Mouse (Mus musculus): ENCODE results near the gene Qpctl.

Qpctl gene

DNA sequence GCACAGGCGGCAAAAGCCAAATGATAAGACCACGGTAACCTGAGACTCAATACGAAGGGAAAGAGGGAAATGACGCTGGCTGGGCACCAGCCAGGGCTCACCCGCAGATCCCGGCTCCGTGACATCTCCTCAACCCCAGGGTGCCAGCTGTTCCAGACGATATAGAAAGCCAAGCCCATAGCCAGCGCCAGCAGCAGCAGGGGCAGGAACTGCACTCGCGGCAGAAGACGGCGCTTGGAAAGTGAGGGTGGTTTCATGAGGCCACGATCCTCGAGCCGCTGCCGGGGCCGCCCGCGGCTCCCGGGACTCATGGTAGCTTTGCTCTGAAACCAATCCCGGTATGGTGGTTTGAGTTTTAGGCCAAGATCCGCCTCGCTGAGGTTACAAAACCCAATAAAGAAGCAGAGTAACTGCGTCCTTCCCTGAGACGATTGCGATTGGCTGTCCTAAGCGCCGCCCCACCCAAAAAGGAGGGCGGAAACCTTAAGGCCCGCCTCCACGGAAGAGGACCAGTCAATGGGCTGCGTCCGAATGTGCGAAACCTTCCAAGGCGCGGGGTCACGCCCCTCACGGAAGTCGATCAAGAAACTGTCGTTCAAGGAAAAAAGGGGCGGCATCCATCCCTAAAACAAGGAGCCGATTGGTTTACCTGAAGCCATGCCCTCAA is at the start of gene Qpctl:
Gene Qpctl, minus strand, starts transcription at position 417 of the 667 bp plus-strand sequence.
- DNase-seq (ENCODE audit: low spot score in 2 of 2) = peak; percentile 93 to 94

DNA sequence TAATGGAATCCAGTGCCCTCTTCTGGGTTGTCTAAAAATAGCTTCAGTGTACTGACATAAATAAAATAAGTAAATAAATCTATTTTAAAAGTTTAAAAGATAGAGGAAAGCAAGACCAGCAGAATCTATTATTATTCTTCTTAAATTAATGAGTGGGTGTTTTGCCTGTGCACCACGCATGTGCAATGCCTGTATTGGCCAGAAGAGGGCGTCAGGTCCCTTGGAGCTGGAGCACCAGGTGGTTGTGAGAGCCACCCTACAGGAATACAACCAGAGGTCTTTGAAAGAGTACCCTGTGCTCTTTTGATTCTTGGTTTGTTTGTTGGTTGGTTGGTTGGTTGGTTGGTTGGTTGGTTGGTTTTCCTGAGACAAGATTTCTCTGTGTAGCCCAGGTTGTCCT is 48.9 kb upstream of the Qpctl start:
- peak in 1 of 2 experiments; percentile 44 for DNase-seq (ENCODE audit: low spot score in 2 of 2)

DNA sequence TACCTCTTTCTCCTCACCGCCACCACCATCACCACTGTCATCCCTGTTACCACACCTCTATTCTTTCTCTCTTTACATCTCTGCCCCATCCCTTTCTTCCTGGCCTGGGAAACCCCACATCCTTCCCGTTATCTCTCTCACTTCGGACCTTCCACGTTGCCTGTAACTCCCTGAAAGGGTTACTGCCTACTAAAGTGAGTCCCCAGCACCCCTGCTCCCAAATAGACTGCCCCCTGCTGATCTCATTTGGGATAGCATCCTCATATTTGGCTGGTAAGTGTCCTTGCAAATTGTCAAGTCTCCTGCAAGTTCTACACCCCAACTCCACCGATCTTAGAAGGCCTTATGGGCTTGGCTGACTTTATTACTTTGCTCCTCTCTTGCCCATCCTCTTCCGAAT is 47.6 kb upstream of the Qpctl start:
- DNase-seq (ENCODE audit: low spot score in 2 of 2) = peak in 1 of 2 experiments; percentile 31

DNA sequence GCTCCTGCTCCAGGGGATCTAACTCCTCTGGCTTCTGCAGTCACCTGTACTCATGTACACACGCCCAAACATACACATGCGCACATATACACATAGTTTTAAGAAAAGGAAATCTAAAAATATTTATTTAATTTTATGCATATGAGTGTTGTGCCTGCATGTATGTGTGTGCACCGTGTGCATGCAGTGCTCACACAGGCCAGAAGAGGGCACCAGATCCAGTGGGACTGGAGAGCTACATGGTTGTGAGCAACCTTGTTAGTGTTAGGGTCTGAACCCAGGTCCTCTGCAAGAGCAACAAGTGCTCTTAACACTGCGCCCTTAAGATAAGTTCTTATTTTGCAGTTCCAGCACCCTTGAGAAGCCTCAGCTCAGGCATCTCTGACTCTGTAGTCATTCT is 45.6 kb upstream of the Qpctl start:
- no peak for DNase-seq (ENCODE audit: low spot score in 2 of 2)

DNA sequence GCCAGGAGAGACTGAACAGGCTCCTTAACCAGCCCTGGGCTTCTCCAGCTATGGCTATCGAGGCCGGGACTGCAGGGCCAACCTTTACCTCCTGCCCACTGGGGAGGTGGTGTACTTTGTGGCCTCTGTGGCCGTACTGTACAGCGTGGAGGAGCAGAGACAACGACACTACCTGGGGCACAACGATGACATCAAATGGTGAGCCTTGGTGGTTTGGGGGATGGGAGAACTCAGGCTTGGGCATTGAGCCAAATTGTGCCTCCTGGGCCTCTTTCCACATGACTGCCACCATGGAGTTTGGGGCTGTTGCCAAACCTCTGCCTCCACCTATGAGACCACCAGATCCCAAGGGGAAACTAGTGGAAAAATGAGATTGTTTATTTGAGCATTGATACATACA is 35.7 kb upstream of the Qpctl start:
- no peak for DNase-seq (ENCODE audit: low spot score in 2 of 2)

DNA sequence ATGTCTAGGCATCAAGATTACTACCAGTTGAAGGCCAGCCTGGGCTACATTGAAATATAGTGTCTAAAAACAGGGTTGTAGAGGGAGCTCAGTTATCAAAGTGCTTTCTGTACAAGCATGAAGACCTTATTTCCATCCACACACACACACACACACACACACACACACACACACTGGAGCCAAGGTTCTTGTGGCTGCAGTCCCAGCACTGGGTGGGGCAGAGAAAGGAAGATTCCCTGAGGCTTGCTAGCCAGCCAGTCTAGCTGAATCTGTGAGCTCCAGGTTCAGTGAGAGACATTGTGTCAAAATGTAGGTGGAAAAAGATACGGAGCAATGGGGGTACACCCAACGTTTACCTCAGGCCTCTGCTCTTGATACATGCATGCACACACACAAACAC is 35.2 kb upstream of the Qpctl start:
- no peak for DNase-seq (ENCODE audit: low spot score in 2 of 2)

DNA sequence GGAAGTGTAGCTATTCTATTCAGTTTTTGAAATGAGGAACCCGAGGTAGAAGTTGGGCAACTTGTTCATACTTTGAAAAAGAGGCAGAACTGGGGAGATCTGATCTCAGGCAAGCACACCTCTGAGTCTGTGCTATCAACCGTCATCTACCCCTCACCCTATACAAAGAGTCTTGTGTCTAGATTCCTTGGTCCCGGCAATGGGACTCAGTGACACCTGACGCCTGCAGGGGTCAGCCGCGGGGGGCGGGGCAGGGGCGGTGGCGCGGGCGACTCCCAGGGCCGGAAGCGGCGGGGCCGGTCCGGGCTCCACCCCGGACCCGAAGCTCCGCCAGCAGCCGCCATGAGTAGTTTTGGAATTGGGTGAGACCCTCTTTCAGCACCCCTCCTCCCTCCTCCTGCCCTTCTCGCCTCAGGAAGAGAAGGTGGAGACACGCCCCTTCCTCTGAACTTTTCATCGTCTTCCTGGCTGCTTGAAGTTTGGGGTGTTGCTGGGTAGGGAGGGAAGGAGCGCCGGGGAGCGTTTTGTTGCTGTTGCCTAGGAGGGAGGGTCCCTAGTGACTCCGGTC is 31.9 kb upstream of the Qpctl start:
- DNase-seq (ENCODE audit: low spot score in 2 of 2) = no peak

DNA sequence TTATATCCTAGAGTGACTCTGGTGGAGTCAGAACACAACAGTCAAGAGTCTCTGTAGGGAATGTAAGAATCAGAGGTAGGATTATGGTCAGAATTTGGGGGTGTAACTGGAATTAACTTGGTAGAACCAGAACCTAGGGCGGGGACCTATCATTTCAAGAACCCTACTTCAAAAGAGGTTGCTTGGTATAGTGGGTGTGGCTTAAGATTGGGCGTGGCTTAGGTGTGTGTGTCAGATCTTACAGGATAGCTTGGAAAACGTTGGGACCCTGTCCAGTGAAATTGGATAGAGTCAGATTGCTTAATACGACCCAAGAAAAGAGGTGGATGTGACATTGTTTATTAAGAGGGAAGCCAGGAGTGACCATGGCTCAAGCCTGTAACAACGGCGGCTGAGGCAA is 30.8 kb upstream of the Qpctl start:
- no peak for DNase-seq (ENCODE audit: low spot score in 2 of 2)

DNA sequence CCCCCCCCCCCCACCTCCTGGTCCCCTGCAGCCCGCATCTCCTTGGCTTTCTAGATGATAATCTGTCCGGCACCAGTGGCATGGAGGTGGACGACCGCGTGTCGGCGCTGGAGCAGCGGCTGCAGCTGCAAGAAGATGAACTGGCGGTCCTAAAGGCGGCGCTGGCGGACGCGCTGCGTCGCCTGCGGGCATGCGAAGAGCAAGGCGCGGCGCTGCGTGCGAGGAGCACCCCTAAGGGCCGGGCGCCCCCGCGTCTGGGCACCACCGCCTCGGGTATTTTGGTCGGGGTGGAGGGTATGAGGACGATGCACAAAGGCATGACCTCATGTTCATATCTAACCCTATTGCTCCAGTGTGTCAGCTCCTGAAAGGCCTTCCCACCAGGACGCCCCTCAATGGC is 30.1 kb upstream of the Qpctl start:
- DNase-seq (ENCODE audit: low spot score in 2 of 2) = peak in 1 of 2 experiments; percentile 52

DNA sequence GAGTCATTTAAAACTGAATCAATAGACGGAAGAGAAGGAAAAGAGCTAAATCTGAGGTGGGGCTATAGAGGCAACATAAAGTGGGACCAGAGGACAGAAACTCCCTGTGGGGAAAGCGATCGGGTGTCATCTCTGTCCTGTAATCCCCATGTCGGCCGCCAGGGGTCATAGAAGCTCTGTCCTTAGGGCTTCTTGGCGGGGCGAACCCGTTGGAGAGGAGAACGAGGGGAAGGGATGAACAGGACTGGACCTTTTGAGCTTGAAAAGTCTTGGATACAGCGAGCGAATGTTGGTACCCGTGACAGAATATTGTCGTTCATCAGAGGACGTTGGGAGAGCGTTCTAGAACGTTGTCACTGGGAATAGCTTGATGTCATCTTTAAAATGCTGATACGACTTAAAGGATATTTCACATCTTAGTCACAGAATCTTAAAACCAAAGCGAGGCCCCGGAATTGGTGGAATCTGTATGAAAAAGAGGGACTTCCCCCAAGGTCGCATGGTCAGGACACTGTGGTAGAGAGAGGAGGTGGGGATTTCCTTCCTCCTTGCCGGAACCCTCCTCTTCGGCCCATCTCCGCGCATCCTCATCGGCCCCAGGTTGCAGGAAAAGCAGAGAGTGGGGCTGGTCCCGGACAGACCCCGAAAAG is 29.5 kb upstream of the Qpctl start:
- DNase-seq (ENCODE audit: low spot score in 2 of 2) = peak; percentile 59 to 75

DNA sequence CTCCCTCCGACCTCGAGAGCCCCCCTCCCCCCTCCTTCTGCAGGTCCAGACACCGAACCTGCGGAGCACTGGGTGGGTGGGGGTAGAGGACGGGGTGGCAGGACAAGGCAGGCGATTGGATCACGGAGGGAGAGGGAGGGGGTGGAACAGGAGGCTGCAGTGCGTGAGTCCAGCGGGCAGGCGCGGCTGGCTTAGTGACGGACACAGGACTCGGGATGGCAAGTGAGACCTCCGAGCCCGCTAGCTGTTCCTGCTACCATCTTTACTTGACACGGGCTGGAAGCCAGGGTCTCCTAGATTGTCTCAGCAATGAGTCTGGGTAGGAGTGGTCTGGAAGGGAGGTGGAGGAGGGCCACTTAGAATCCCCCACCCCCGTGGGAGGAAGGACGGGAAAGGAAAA is 28.9 kb upstream of the Qpctl start:
- no peak for DNase-seq (ENCODE audit: low spot score in 2 of 2)

DNA sequence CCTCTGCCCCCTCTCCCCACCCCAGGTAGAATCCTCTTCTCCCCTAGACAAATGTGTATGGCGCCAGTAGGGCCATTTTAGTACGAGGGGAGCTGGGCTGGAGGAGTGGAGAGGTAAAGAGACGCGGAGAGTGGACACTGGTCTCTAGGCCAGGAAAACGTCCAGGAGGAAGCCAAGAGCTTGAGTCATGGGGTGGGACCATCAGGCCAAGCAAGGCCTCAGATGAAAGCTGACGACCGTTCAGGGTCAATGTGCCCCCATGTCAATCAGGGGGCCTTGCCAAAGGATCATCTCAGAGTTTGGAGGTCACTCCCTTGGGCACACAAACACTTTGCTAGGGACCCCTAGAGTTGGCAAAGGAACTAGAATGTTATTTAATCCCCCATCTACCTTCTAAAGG is 28.1 kb upstream of the Qpctl start:
- no peak for DNase-seq (ENCODE audit: low spot score in 2 of 2)

DNA sequence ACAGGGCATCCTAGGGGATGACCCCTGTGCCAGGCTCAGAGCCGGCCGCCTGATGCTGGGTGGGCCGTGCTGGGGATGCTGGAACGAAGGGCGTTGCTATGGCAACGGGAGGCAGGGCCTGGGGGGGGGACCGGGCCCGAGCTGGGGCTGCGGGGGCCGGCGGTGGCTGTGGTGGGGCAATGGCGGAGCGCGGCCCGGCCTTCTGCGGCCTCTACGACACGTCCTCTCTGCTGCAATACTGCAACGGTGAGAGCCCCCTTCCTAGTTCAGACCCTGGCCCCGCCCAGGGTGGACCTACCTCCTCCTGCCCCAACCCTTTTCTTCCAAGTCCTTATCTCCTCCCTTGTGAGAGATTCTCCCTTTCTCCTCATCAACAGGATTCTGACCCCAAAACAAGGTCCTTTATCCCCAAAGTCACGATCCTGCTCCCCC is 27.4 kb upstream of the Qpctl start:
- DNase-seq (ENCODE audit: low spot score in 2 of 2) = no peak

DNA sequence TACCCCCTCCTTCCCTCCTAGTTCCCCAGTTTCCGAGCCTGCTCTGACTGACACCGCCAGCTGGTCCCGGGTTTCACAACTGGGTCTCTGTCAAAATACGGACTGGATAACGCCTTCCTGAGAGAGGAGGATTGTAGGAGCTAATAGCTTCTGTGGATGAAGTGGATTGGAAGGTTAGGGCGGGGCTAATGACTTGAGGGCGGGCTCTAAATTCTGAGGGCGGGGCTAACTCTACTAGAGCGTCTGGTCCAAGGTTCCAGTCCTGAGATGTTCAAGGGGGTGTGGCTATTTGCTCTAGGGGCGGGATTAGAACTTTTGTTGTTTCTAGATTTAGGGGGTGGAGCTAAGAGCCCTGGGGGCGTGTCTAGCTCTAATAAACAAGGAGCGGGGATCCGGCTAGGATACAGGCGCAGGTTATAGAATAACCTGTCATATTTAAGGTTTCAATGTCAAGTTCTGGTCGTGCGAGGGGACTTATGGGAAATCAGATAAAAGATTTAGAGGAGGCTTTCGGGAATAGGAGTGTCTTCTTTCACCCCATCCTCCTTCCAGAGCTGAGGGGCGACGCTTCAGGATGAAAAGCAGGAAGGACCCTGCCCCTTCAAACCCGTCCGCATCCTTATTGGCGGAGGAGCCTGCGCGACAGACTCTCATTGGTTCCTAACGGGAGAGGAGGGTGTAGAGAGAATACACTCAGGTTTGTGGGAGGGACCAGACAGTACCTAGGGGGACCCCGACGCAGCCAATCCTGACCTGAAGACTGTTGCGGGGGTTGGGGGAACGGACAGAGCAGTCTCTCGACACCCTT is 26.8 kb upstream of the Qpctl start, which contains the start of gene Eml2:
Gene Eml2, plus strand, starts transcription at position 714 of the 808 bp plus-strand sequence.
- no peak for DNase-seq (ENCODE audit: low spot score in 2 of 2)

DNA sequence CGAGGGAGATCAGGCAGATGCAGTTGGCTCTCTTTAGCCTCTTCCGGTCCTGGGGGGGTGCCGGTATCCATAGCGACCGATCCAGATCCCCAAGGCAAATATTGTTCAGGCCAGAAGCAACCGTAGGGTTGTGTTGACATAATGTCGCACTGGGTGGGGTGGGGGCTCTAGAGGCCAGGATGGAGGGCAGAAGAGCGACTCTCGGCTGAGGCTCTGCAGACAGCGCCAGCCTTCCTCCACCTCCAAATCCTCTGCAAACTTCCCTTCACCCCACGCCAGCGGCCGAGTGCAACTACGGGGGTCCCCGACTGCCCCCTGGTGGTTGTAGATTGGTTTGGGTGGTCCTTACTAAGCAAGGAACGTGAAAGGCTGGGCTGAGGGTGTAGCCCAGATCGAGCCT is 23.8 kb upstream of the Qpctl start:
- peak; percentile 54 to 75 for DNase-seq (ENCODE audit: low spot score in 2 of 2)

DNA sequence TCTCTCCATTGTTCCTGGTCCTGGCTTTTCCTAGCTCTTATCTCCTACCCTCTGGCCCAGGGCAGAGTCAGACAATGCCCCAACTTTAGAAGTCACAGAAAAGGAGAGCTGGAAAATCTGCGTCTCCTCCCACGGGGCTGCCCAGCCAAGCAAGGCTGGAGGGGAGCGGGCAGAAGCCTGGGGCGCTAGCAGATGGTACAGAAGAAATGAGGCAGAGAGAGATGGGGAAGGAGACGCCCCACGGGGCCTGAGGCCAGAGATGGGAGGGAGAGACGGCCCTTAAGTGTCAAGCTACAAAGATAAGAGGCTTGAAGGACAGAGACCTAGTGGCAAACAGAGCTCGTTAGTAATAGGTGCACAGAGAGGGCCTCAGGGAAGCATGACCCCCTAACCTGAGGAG is 22.7 kb upstream of the Qpctl start:
- DNase-seq (ENCODE audit: low spot score in 2 of 2) = no peak

DNA sequence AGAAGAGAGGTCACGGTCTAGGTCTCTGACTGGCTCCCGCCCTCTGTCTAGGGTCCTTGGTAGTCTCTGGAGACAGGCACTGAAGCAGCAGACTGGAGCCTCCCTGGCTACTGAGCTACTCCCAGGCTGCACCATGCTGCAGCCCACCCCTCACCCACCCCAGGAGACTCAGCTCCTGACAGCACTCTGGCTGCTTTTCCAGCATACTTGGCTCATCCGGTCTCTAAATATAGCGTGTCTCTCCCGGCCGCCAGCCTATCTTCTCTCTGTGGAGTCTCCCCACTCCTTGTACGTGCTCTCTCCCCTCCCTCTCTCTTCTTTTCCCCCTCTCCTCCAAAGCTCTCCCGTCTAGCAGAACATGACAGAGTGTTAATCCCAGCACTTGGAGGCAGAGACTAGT is 21.1 kb upstream of the Qpctl start:
- DNase-seq (ENCODE audit: low spot score in 2 of 2) = no peak

DNA sequence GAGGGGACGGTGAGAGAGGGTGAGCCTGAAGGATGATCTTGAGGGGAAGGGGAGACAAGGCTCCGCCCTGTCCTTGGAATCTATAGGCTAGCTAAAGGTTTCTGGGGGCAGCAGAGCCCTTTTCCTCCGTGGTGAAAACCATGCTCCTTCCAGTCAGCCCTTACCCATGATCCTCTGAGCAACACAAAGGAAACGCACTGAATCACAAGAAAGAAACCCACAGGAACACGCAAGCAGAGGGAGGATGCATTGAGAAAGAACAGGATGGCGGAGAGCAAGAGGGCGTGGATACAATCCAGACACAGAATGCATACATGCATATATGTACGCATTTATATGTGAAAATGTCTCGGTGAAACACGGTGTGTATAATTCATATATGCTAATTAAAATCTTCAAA is 20.4 kb upstream of the Qpctl start:
- no peak for DNase-seq (ENCODE audit: low spot score in 2 of 2)

DNA sequence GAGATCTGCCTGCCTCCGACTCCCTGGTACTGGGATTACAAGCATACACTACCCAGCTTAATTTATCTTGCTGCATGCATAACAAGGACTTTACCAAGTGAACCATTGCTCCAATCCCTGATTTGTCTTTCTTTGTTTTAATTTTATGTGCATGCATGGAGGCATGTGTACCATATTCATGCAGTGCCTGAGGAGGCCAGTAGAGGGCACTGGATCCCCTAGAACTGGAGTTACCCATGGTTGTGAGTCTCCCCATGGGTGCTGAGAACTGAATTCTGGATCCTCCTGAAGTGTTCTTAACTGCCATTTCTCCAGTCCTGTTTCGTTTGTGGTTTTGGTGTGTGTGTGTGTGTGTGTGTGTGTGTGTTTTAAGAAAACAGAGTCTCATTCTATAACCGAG is 17.9 kb upstream of the Qpctl start:
- DNase-seq (ENCODE audit: low spot score in 2 of 2) = no peak

DNA sequence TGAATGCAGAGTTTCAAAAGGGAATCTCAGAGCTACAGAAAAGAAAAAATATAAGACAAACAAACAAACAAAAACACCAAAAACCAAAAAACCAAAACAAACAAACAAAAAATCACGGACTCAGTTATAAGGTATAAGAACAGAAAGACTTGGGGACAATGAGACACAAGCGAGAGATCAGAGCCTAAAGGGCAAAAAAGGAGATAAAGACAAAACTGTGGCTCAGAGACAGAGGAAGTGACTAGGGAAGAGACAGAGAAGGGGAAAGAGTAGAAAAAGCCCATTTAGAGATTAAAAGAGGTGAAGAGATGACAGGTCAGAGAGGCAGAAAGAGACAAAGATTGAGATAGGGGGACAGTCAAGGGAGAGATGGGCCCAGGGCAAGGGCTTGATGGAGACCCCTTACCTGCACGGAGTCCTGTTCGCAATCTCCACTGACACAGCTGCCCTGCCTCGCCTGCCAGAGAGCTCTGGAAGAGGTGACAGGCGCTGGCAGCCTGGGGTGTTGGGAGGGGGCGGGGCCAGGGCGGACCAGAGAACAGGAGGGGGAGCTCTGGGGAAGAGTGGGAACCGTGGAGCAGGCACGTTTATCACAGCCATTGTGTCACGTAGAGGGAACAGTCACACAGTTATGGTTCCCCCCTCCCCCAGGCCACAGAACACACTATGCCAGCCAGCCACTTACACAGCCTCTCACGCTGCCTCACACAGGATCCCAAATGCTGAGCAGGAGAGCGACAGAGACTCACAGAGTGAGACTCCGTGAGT is 16.7 kb upstream of the Qpctl start, which contains the start of gene Gipr:
Gene Gipr, minus strand, starts transcription at position 472 of the 768 bp plus-strand sequence.
- no peak for DNase-seq (ENCODE audit: low spot score in 2 of 2)

DNA sequence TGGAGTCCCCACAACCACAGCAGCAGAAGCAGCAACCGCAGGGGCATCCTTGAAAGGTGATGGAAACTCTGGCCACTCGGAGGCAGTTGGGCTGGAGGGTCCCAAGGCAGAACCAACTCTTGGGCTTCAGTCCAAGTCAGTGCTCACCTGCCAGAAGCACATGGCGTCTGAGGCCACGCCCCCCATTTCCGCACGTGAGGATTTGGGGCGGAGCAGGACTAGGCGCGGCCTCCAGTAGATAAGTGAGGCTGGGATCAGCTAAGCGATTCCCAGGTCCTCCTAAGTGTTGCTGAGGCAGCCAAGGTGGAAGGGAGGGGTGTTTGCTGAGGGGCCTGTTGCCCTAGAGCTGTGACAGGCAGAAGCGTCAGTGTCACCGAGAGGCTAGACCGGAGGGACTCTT is 15.9 kb upstream of the Qpctl start:
- no peak for DNase-seq (ENCODE audit: low spot score in 2 of 2)

DNA sequence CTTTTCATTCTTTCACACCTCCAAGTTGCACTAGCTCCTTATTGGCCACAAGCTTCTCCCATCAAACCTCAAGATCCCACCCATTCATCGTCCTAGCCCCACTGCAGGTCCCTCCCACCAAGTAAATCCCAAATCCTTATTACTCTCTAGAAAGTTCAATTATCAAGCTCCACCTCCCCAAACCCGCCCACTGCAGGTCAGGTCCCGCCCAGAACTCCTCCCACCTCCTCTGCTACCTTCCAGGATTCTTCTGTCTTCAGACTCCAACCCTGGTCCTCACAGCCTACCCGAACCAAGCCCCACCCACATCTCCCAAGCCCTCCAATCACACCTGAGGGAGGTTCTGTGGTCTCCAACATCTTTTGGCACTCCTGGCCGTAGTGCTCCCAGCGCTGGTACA is 15.1 kb upstream of the Qpctl start:
- no peak for DNase-seq (ENCODE audit: low spot score in 2 of 2)

Measured in spleen, postnatal 14 days (tissue).